Mouse (Mus musculus) stomach, postnatal 0 days (tissue): ENCODE data around the gene Gli3.

Experiments
- CTCF ChIP-seq: IDR thresholded peaks from 2 replicates; pipeline ENCODE4 v1.5.1; 2016; ENCODE audit warnings: antibody characterized with exemption, low read depth, mild to moderate bottlenecking, moderate library complexity
- EP300 ChIP-seq: optimal IDR thresholded peaks from 2 replicates; pipeline ENCODE3; 2016; ENCODE audit warnings: antibody characterized with exemption

DNA sequence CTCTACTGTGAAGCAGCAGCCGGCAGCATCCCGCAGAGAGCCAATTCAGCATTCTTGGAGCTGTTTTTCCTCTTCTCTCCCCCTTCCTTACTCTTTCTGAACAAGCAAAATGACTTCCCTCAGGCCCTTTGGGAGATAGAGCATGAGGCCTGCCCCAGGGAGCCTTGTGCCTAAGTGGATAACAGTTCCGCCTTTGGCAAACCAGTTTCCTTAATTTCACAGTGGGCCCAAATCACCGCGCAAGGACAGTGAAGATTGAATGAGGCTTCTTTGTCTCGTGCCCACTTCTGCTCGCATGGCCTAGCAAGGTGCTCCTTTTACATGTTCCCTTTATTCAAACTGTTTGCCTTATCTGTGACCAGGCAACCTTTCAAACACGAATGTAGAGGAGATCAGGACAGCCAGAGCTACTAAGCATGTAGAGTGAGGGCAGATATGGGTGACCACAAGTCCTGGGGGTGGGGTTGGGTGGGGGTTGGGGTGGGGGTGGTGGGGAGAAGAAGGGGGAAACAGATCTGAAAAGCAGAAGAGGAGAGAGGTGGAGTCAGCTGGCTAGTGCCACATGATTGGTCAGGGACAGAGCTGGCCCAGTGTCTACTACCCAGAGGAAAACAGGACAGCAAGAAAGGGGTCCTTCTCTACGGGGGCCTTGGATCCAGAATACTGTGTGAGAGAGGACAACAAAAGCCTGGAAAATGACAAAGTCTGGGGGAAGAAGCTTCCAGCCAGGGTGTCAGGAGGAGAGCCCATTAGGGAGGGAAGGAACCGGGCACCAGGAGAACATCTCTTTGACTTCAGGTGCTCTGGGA lies 296.8 kb downstream of the Gli3 start:
- no peak for TF ChIP-seq EP300
- TF ChIP-seq CTCF: no peak
